Mouse (Mus musculus) E14TG2a.4 (cell line): ENCODE measurements around the gene Mmp24.

Experiments used
- CTCF ChIP-seq: conservative IDR thresholded peaks from 2 replicates; pipeline ENCODE4 v1.5.1; 2014; ENCODE audit warnings: low read length
- POU5F1 ChIP-seq: IDR thresholded peaks from 2 replicates; pipeline ENCODE4 v1.6.1; 2014; ENCODE audit warnings: low read length, borderline replicate concordance

DNA sequence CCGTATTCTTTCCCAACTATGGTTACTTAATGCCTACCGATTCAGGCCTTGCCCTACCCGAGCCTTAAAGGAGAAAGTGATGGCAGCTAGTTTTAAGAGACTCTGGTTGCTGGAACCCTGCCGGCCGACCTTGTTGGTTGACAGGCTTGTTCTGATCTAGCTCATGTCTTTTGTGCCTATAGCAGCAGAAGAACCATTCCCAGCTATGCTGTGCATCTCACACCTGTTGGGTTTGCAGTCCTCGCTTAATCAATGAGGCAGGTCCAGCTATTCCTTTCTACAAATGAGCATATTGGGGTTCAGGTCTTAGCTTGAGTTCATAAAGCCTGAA is 30.7 kb downstream of the Mmp24 start:
- TF ChIP-seq CTCF, result no peak
- TF ChIP-seq POU5F1, result no peak
